Mouse (Mus musculus) ES-Bruce4 (cell line): ENCODE measurements around the gene BC025920. TPM values are rescaled to one million over a fixed set of nuclear protein-coding genes. Genes with fewer than 3 reads are reported as not detected.

Experiments used
- H3K27ac ChIP-seq: 2 replicates; pipeline ENCODE4 v1.5.1; 2012; ENCODE audit warnings: low read length, inconsistent platforms; ENCODE audit not compliant: insufficient read depth
- H3K27me3 ChIP-seq: 2 replicates; pipeline ENCODE4 v1.6.1; 2012; ENCODE audit warnings: mild to moderate bottlenecking, low read length, inconsistent platforms; ENCODE audit not compliant: control insufficient read depth, poor library complexity, insufficient read depth, severe bottlenecking
- H3K36me3 ChIP-seq: 2 replicates; pipeline ENCODE4 v1.6.1; 2012; ENCODE audit warnings: inconsistent platforms, mild to moderate bottlenecking, low read length, moderate library complexity; ENCODE audit not compliant: control insufficient read depth, poor library complexity, insufficient read depth, severe bottlenecking
- H3K4me1 ChIP-seq: one replicate; pipeline ENCODE4 v1.8.1; 2011; ENCODE audit warnings: low read length; ENCODE audit not compliant: control insufficient read depth, insufficient read depth
- H3K4me3 ChIP-seq: 2 replicates; pipeline ENCODE4 v1.5.1; 2011; ENCODE audit warnings: low read depth, mild to moderate bottlenecking, low read length
- H3K9ac ChIP-seq: 2 replicates; pipeline ENCODE4 v1.6.1; 2012; ENCODE audit warnings: low read depth, mild to moderate bottlenecking, inconsistent platforms; ENCODE audit not compliant: poor library complexity, severe bottlenecking
- H3K9me3 ChIP-seq: replicated peaks from 2 replicates; pipeline ENCODE4 v1.6.1; 2012; ENCODE audit warnings: mild to moderate bottlenecking, low read length, inconsistent platforms; ENCODE audit not compliant: control insufficient read depth, poor library complexity, insufficient read depth, severe bottlenecking
- CTCF ChIP-seq: IDR thresholded peaks from one replicate; pipeline ENCODE4 v1.8.1; 2011; ENCODE audit warnings: low read depth, low read length
- EP300 ChIP-seq: IDR thresholded peaks from 2 replicates; pipeline ENCODE4 v1.6.1; 2011; ENCODE audit warnings: low read depth, low read length; ENCODE audit not compliant: insufficient read depth
- POLR2A ChIP-seq: IDR thresholded peaks from one replicate; pipeline ENCODE4 v1.8.1; 2011; ENCODE audit warnings: low read length; ENCODE audit not compliant: insufficient read depth
- polyA plus RNA-seq: library from polyadenylated mRNA; stranded (reverse); fragments of >200 nt; gene quantifications from 2 replicates; pipeline ENCODE4 v1.2.4, GENCODE M21; 2011; ENCODE audit warnings: low read depth; ENCODE audit not compliant: missing spikeins, insufficient read depth, insufficient read length

The BC025920 gene
- polyA plus RNA-seq, 1 experiment: 3.2 TPM

GRCm38 (mm10) chr10:81565257-81566228 lies 40.5 kb upstream of the BC025920 start:
- peaks cover 7% of the 10 kb centered on the region for H3K36me3 ChIP-seq
- peaks cover 6% of the 10 kb centered on the region for H3K4me1 ChIP-seq
- no peaks in the 10 kb centered on the region for H3K27me3 ChIP-seq
- H3K9ac ChIP-seq: no peak overlapping the region
- H3K9me3 ChIP-seq: no peaks in the 10 kb centered on the region
- TF ChIP-seq POLR2A: no peak
- 0 out of 2 replicates have a peak, but pooled peaks have one; percentile 20 for TF ChIP-seq EP300
- TF ChIP-seq CTCF: no peak
- no peak overlapping the region for H3K27ac ChIP-seq
- no peak overlapping the region for H3K4me3 ChIP-seq

DNA sequence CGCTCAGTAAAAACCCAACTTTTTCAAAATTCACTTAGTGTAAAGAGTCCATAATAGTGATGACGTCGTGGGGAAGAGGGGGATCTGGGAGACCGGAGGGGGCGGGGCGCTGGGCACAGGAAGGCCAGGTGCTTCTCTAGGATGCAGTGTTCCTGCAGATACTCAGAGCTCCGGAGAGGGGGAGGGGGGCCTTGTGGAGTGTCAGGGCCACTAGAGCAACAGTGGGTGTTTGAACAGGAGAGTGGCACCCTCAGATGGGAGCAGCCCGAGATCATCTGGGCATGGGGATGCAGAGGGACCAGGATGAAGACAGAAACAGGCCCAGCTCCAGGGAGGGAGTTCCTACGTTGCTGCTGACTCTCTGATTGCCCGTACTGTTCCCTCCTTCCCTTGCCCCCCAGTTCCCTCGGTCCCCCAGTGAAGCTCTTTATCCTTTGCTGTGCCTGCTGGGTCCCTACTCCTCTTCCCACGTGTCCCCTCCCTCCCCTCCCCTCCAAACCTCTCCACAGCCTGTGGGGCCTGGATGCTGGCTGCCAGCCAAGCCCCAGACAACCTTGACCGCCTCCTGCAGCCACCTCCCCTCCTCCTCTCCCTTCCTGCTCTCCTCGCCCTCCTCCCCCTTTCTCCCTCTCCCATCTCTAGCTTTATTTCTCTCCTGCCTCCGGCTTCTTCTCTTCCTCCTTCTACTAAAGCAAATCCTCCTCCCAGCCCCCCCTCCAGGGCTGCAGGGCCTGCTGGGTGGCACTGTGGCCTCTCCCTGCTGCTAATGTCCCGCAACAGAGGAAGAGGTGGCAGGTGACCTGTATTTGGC lies 37.5 kb upstream of the BC025920 start:
- Histone ChIP-seq H3K4me1 (peaks cover 1% of the 10 kb centered on the region), H3K36me3 (peaks cover 7% of the 10 kb centered on the region), H3K4me3 (no peak overlapping the region), H3K27me3 (no peaks in the 10 kb centered on the region), H3K27ac (no peak overlapping the region), H3K9ac (no peak overlapping the region), H3K9me3 (no peaks in the 10 kb centered on the region)
- no peak for TF ChIP-seq EP300
- TF ChIP-seq POLR2A: no peak
- no peak for TF ChIP-seq CTCF

DNA sequence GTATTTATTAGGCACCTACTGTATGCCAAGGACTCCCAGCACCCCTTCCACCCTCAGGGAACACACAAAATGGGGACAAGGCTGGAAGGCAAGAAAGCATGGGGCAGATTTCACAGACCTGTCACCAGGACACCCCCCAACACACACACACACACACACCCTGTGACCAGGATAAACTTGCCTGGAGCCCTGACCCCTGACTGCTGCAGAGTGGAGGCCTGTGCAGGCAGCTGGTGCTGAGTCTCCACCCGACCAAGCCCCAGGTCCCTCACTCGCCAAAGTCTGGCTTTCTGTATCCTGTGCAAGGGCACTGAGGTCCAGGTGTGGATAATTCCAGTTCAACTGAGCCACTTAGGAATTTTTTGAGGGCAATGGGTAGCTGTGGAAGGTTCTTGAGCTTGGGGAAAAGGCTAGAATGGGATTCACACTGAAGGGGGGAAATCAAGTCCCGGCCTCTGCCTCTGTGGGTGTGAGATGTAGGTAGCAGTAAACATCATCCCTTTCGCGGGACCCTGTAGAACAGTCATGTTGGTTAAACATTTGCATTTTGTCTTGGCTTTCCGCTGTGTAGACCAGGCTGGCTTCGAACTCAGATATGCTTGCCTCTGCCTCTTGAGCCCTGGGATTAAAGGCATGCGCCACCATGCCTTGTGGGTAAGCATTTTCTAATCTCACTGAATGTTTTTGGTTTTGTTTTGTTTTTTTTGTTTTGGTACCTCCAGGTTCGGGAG lies 36.4 kb upstream of the BC025920 start:
- H3K27ac ChIP-seq: no peak overlapping the region
- H3K4me1 ChIP-seq: no peaks in the 10 kb centered on the region
- H3K4me3 ChIP-seq: no peak overlapping the region
- H3K9ac ChIP-seq: no peak overlapping the region
- no peaks in the 10 kb centered on the region for H3K27me3 ChIP-seq
- H3K36me3 ChIP-seq: peaks cover 7% of the 10 kb centered on the region
- H3K9me3 ChIP-seq: no peaks in the 10 kb centered on the region
- no peak for TF ChIP-seq CTCF
- no peak for TF ChIP-seq POLR2A
- TF ChIP-seq EP300: no peak

DNA sequence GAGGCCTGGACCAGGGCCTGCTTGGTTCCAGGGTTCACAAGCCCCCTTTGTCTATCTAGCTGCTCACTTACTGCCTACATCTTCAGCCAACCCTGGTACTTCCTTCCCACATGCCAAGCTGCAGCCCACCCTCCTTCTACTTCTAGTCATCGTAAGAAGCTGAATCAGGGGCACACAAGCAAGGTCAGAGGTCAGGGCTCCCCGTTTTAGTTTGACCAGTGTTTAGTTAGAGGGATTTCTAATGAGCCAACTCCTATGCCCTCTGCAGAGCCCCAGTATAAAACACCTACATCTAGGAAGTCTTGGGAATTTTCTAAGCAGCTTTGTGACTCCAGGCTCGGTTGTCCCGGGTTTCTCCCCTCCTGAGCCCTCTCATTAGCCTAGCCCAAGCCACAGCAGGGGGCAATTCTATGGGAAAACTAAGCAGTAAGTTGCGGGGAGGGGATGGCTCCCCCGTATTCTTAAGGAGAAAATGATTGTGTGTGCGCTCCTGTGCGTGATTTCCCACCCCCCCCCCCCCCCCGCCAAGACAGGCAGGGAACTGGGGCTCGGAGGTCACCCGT lies 35.8 kb upstream of the BC025920 start:
- H3K27me3 ChIP-seq: no peaks in the 10 kb centered on the region
- peak overlapping the region; percentile 54 for H3K9ac ChIP-seq
- H3K4me3 ChIP-seq: peak overlapping the region; percentile 72
- peaks cover 5% of the 10 kb centered on the region for H3K36me3 ChIP-seq
- H3K9me3 ChIP-seq: no peaks in the 10 kb centered on the region
- no peak overlapping the region for H3K27ac ChIP-seq
- H3K4me1 ChIP-seq: no peaks in the 10 kb centered on the region
- no peak for TF ChIP-seq EP300
- TF ChIP-seq POLR2A: no peak
- TF ChIP-seq CTCF: no peak

GRCm38 (mm10) chr10:81570831-81571500 lies 35.1 kb upstream of the BC025920 start:
- Histone ChIP-seq H3K9ac (peak overlapping the region; percentile 54), H3K9me3 (no peaks in the 10 kb centered on the region), H3K27ac (0 out of 2 replicates have a peak overlapping the region, but pooled peaks have one; percentile 28), H3K4me3 (peak overlapping the region; percentile 72), H3K36me3 (no peaks in the 10 kb centered on the region), H3K27me3 (no peaks in the 10 kb centered on the region), H3K4me1 (peaks cover 3% of the 10 kb centered on the region)
- TF ChIP-seq CTCF: no peak
